Mouse (Mus musculus) 416B (cell line): ENCODE measurements at regions not wholly inside any gene's neighbourhood (a gene's known extent, or its start where the extent isn't known, plus 50 kb on each side); places are given as distances from the start of the nearest gene placed in this dataset.
"Not testable (repeated sequence)": the region's sequence is repeated elsewhere in the genome, so short reads cannot be mapped to it uniquely, and the experiment has no call there.

ENCODE experiments used
- DNase-seq: peaks from one replicate; pipeline ENCODE4 v3.0.0; 2011; ENCODE audit warnings: low read depth

- peak; percentile 41 for DNase-seq
Measured at GRCm38 (mm10) chr1:35869381-35870143, 198.6 kb upstream of the Hs6st1 start.

GRCm38 (mm10) chr1:35870144-35870827 is 197.9 kb upstream of the Hs6st1 start:
- no peak for DNase-seq

- no peak for DNase-seq
Measured at GRCm38 (mm10) chr1:35873038-35873437, 195.2 kb upstream of the Hs6st1 start.

- peak; percentile 60 for DNase-seq
Measured at GRCm38 (mm10) chr1:35875210-35875811, 192.9 kb upstream of the Hs6st1 start.

GRCm38 (mm10) chr1:35878426-35878825 is 189.8 kb upstream of the Hs6st1 start:
- DNase-seq = no peak

GRCm38 (mm10) chr1:35879388-35880093 is 188.7 kb upstream of the Hs6st1 start:
- no peak for DNase-seq

- DNase-seq = no peak
Measured at GRCm38 (mm10) chr1:35880562-35881265, 187.5 kb upstream of the Hs6st1 start.

- no peak for DNase-seq
Measured at GRCm38 (mm10) chr1:35881521-35881920, 186.7 kb upstream of the Hs6st1 start.

- DNase-seq = no peak
Measured at GRCm38 (mm10) chr1:35882101-35882500, 186.1 kb upstream of the Hs6st1 start.

- peak; percentile 20 for DNase-seq
Measured at GRCm38 (mm10) chr1:35889731-35890499, 178.3 kb upstream of the Hs6st1 start.

GRCm38 (mm10) chr1:35890500-35890900 is 177.7 kb upstream of the Hs6st1 start:
- peak; percentile 54 for DNase-seq

GRCm38 (mm10) chr1:35899536-35899935 is 168.7 kb upstream of the Hs6st1 start:
- no peak for DNase-seq

- peak; percentile 49 for DNase-seq
Measured at GRCm38 (mm10) chr1:35904001-35904547, 164.1 kb upstream of the Hs6st1 start.

GRCm38 (mm10) chr1:35913551-35913950 is 154.6 kb upstream of the Hs6st1 start:
- DNase-seq = no peak

- DNase-seq = not testable (repeated sequence)
Measured at GRCm38 (mm10) chr1:35914175-35914574, 154.0 kb upstream of the Hs6st1 start.

GRCm38 (mm10) chr1:35915526-35915925 is 152.7 kb upstream of the Hs6st1 start:
- no peak for DNase-seq

GRCm38 (mm10) chr1:35919840-35920734 is 148.1 kb upstream of the Hs6st1 start:
- no peak for DNase-seq

- no peak for DNase-seq
Measured at GRCm38 (mm10) chr1:35924796-35925195, 143.4 kb upstream of the Hs6st1 start.

GRCm38 (mm10) chr1:35925301-35925700 is 142.9 kb upstream of the Hs6st1 start:
- DNase-seq = peak; percentile 36
